Mouse (Mus musculus): Measurements from ENCODE around the gene Cdx2. TPM values are rescaled to one million over a fixed set of nuclear protein-coding genes. Genes with fewer than 3 reads are reported as not detected.

Gene Cdx2
- polyA plus RNA-seq, 1 experiment from 2014 or later, result not detected

- under 1% methylated on average over 18 of the region's 18 CpGs for WGBS
- no peak for ATAC-seq (ENCODE audit: low FRiP score, low read depth)
- peaks cover 94% of the 10 kb centered on the region for H3K27me3 ChIP-seq
Observed at GRCm38 (mm10) chr5:147276701-147277546, 30.1 kb downstream of the Cdx2 start.

GRCm38 (mm10) chr5:147275761-147276160, 31.3 kb downstream of the Cdx2 start:
- Histone ChIP-seq H3K4me1 (no peaks in the 10 kb centered on the region), H3K9ac (replicated peaks) (no peak overlapping the region), H3K27ac (replicated peaks) (no peak overlapping the region), H3K9me3 (no peaks in the 10 kb centered on the region), H3K27me3 (peaks cover 96% of the 10 kb centered on the region), H3K36me3 (no peaks in the 10 kb centered on the region), H3K4me3 (no peak overlapping the region), H3K4me2 (replicated peaks) (no peak overlapping the region)
- WGBS, result 13% methylated on average over 3 of the region's 3 CpGs
- ATAC-seq (ENCODE audit: low FRiP score, low read depth), result no peak

More at GRCm38 (mm10) chr5:147276701-147277546, 30.1 kb downstream of the Cdx2 start:
- no peak overlapping the region for H3K9ac ChIP-seq (replicated peaks)
- no peak overlapping the region for H3K27ac ChIP-seq (replicated peaks)
- no peak overlapping the region for H3K4me2 ChIP-seq (replicated peaks)
- H3K4me1 ChIP-seq, result no peaks in the 10 kb centered on the region
- H3K9me3 ChIP-seq, result no peaks in the 10 kb centered on the region
- H3K36me3 ChIP-seq, result no peaks in the 10 kb centered on the region
- no peak overlapping the region for H3K4me3 ChIP-seq

GRCm38 (mm10) chr5:147274174-147275141, 32.6 kb downstream of the Cdx2 start:
- 2% methylated on average over 48 of the region's 48 CpGs for WGBS
- H3K4me2 ChIP-seq (replicated peaks), result no peak overlapping the region
- no peak overlapping the region for H3K4me3 ChIP-seq
- ATAC-seq (ENCODE audit: low FRiP score, low read depth), result no peak
- no peak overlapping the region for H3K9ac ChIP-seq (replicated peaks)
- 0 out of 2 replicates have a peak, but pooled peaks cover 4% of the 10 kb centered on the region for H3K4me1 ChIP-seq
- H3K27me3 ChIP-seq, result peaks cover 96% of the 10 kb centered on the region
- H3K9me3 ChIP-seq, result no peaks in the 10 kb centered on the region
- no peak overlapping the region for H3K27ac ChIP-seq (replicated peaks)
- no peaks in the 10 kb centered on the region for H3K36me3 ChIP-seq

- Histone ChIP-seq H3K9me3 (no peaks in the 10 kb centered on the region), H3K36me3 (no peaks in the 10 kb centered on the region), H3K27me3 (peaks cover 96% of the 10 kb centered on the region), H3K4me3 (no peak overlapping the region), H3K4me1 (0 out of 2 replicates have a peak, but pooled peaks cover 4% of the 10 kb centered on the region), H3K9ac (replicated peaks) (no peak overlapping the region), H3K4me2 (replicated peaks) (no peak overlapping the region), H3K27ac (replicated peaks) (no peak overlapping the region)
- ATAC-seq (ENCODE audit: low FRiP score, low read depth), result no peak
- 1% methylated on average over 10 of the region's 10 CpGs for WGBS
Observed at GRCm38 (mm10) chr5:147272808-147273345, 34.2 kb downstream of the Cdx2 start.

- H3K27me3 ChIP-seq, result peaks cover 96% of the 10 kb centered on the region
- H3K27ac ChIP-seq (replicated peaks), result no peak overlapping the region
- 0 out of 2 replicates have a peak, but pooled peaks cover 4% of the 10 kb centered on the region for H3K4me1 ChIP-seq
- H3K9me3 ChIP-seq, result no peaks in the 10 kb centered on the region
- no peak for ATAC-seq (ENCODE audit: low FRiP score, low read depth)
- no peak overlapping the region for H3K4me2 ChIP-seq (replicated peaks)
- H3K4me3 ChIP-seq, result no peak overlapping the region
- 2% methylated on average over 12 of the region's 12 CpGs for WGBS
- no peak overlapping the region for H3K9ac ChIP-seq (replicated peaks)
- no peaks in the 10 kb centered on the region for H3K36me3 ChIP-seq
Observed at GRCm38 (mm10) chr5:147272046-147272807, 34.8 kb downstream of the Cdx2 start.

GRCm38 (mm10) chr5:147270673-147271655, 36.1 kb downstream of the Cdx2 start:
- peaks cover 96% of the 10 kb centered on the region for H3K27me3 ChIP-seq
- no peak overlapping the region for H3K27ac ChIP-seq (replicated peaks)
- no peak for ATAC-seq (ENCODE audit: low FRiP score, low read depth)
- 0 out of 2 replicates have a peak, but pooled peaks cover 4% of the 10 kb centered on the region for H3K4me1 ChIP-seq
- no peak overlapping the region for H3K4me3 ChIP-seq
- no peaks in the 10 kb centered on the region for H3K36me3 ChIP-seq
- under 1% methylated on average over 29 of the region's 29 CpGs for WGBS
- H3K4me2 ChIP-seq (replicated peaks), result no peak overlapping the region
- no peak overlapping the region for H3K9ac ChIP-seq (replicated peaks)
- no peaks in the 10 kb centered on the region for H3K9me3 ChIP-seq

- no peak within 1 kb of the TSS for H3K4me2 ChIP-seq (replicated peaks)
- no peak within 1 kb of the TSS for H3K4me3 ChIP-seq
- no peaks in the 10 kb centered on the region for H3K36me3 ChIP-seq
- H3K27ac ChIP-seq (replicated peaks), result no peak within 1 kb of the TSS
- peak; percentile 23; the same call in 1 of the 2 replicates for ATAC-seq (ENCODE audit: low FRiP score, low read depth)
- H3K27me3 ChIP-seq, result peaks cover 96% of the 10 kb centered on the region
- H3K9ac ChIP-seq (replicated peaks), result no peak within 1 kb of the TSS
- WGBS, result 1% methylated on average over 44 of the region's 44 CpGs
- 0 out of 2 replicates have a peak, but pooled peaks cover 4% of the 10 kb centered on the region for H3K4me1 ChIP-seq
- no peaks in the 10 kb centered on the region for H3K9me3 ChIP-seq
Observed at GRCm38 (mm10) chr5:147269926-147270672, 37.0 kb downstream of the Cdx2 start, which contains the start of gene Pdx1. Gene Pdx1 (plus strand): TSS chr5:147269959.

GRCm38 (mm10) chr5:147269371-147269770, 37.7 kb downstream of the Cdx2 start:
- Histone ChIP-seq H3K9ac (replicated peaks) (no peak overlapping the region), H3K27me3 (peaks cover 94% of the 10 kb centered on the region), H3K27ac (replicated peaks) (no peak overlapping the region), H3K4me1 (0 out of 2 replicates have a peak, but pooled peaks cover 4% of the 10 kb centered on the region), H3K36me3 (no peaks in the 10 kb centered on the region), H3K4me2 (replicated peaks) (no peak overlapping the region), H3K4me3 (no peak overlapping the region), H3K9me3 (no peaks in the 10 kb centered on the region)
- 4% methylated on average over 6 of the region's 6 CpGs for WGBS
- ATAC-seq (ENCODE audit: low FRiP score, low read depth), result no peak

GRCm38 (mm10) chr5:147268728-147269127, 38.3 kb downstream of the Cdx2 start:
- no peak overlapping the region for H3K4me2 ChIP-seq (replicated peaks)
- H3K4me3 ChIP-seq, result no peak overlapping the region
- no peak for ATAC-seq (ENCODE audit: low FRiP score, low read depth)
- H3K9ac ChIP-seq (replicated peaks), result no peak overlapping the region
- H3K36me3 ChIP-seq, result no peaks in the 10 kb centered on the region
- WGBS, result 4% methylated on average over 8 of the region's 8 CpGs
- peaks cover 95% of the 10 kb centered on the region for H3K27me3 ChIP-seq
- H3K9me3 ChIP-seq, result no peaks in the 10 kb centered on the region
- H3K4me1 ChIP-seq, result 0 out of 2 replicates have a peak, but pooled peaks cover 4% of the 10 kb centered on the region
- no peak overlapping the region for H3K27ac ChIP-seq (replicated peaks)

GRCm38 (mm10) chr5:147267434-147267833, 39.6 kb downstream of the Cdx2 start:
- Histone ChIP-seq H3K9ac (replicated peaks) (no peak overlapping the region), H3K27me3 (peaks cover 91% of the 10 kb centered on the region), H3K9me3 (no peaks in the 10 kb centered on the region), H3K4me1 (0 out of 2 replicates have a peak, but pooled peaks cover 4% of the 10 kb centered on the region), H3K4me3 (no peak overlapping the region), H3K27ac (replicated peaks) (no peak overlapping the region), H3K36me3 (no peaks in the 10 kb centered on the region), H3K4me2 (replicated peaks) (no peak overlapping the region)
- no peak for ATAC-seq (ENCODE audit: low FRiP score, low read depth)
- 13% methylated on average over 6 of the region's 6 CpGs for WGBS
